Mouse (Mus musculus) lung, embryonic 16.5 days (tissue): Measurements from ENCODE around the gene Cdkn3. TPM values are rescaled to one million over a fixed set of nuclear protein-coding genes. Genes with fewer than 3 reads are reported as not detected.

Experiments used
- ATAC-seq: fragments of 200-750 bp; cut with Nextera tagmentation; 2 replicates; pipeline ENCODE4 v1.8.0; 2017; ENCODE audit warnings: low read depth, mild to moderate bottlenecking, moderate library complexity
- H3K27ac ChIP-seq: fragments of 300-500 bp; sonication (generic); 2 replicates; pipeline ENCODE4 v1.5.1; 2014; ENCODE audit warnings: mild to moderate bottlenecking, control low read depth, low read length
- H3K27me3 ChIP-seq: fragments of 300-500 bp; sonication (generic); 2 replicates; pipeline ENCODE4 v1.6.1; 2014; ENCODE audit warnings: low read depth, low read length, mixed read lengths; ENCODE audit not compliant: control insufficient read depth, insufficient read depth
- H3K36me3 ChIP-seq: fragments of 300-500 bp; sonication (generic); 2 replicates; pipeline ENCODE4 v1.6.1; 2014; ENCODE audit warnings: low read length; ENCODE audit not compliant: control insufficient read depth, insufficient read depth
- H3K4me1 ChIP-seq: fragments of 300-500 bp; sonication (generic); replicated peaks from 2 replicates; pipeline ENCODE4 v1.6.1; 2014; ENCODE audit warnings: low read length, mixed read lengths; ENCODE audit not compliant: control insufficient read depth, insufficient read depth
- H3K4me2 ChIP-seq: fragments of 300-500 bp; sonication (generic); 2 replicates; pipeline ENCODE4 v1.6.1; 2014; ENCODE audit warnings: low read depth, low read length, control low read depth
- H3K4me3 ChIP-seq: fragments of 300-500 bp; sonication (generic); 2 replicates; pipeline ENCODE4 v1.5.1; 2014; ENCODE audit warnings: mild to moderate bottlenecking, low read length, control low read depth
- H3K9ac ChIP-seq: fragments of 300-500 bp; sonication (generic); 2 replicates; pipeline ENCODE4 v1.6.1; 2014; ENCODE audit warnings: low read length, control low read depth
- H3K9me3 ChIP-seq: fragments of 300-500 bp; sonication (generic); 2 replicates; pipeline ENCODE4 v1.6.1; 2016; ENCODE audit warnings: low read length; ENCODE audit not compliant: control insufficient read depth
- WGBS: fragments of 180-500 bp; shearing (Covaris S2); extraction: QIAGEN DNeasy Blood & Tissue Kit; methylation state at CpG from one replicate; pipeline ENCODE4 v1.1.7; 2014; 5-methylcytosine and 5-hydroxymethylcytosine counted together
- polyA plus RNA-seq: library from polyadenylated mRNA; unstranded; fragments of >200 nt; fragmentation: Nextera tagmentation; extraction: Ambion mirVana; gene quantifications from 2 replicates; pipeline ENCODE4 v1.2.1, GENCODE M21; 2015

Cdkn3 gene
- polyA plus RNA-seq, 1 experiment from 2014 or later: 73.6 TPM

GRCm38 (mm10) chr14:46790303-46790702 lies 30.0 kb downstream of the Cdkn3 start:
- Histone ChIP-seq H3K4me3 (no peak overlapping the region), H3K4me1 (peaks cover 13% of the 10 kb centered on the region; the same call in 1 of the 2 replicates), H3K4me2 (no peak overlapping the region), H3K9me3 (no peaks in the 10 kb centered on the region), H3K27ac (no peak overlapping the region), H3K27me3 (no peaks in the 10 kb centered on the region), H3K36me3 (no peaks in the 10 kb centered on the region), H3K9ac (no peak overlapping the region)
- 61% methylated on average over 4 of the region's 4 CpGs for WGBS
- no peak for ATAC-seq

- Histone ChIP-seq H3K27me3 (no peaks in the 10 kb centered on the region), H3K4me2 (no peak overlapping the region), H3K4me1 (peaks cover 13% of the 10 kb centered on the region; the same call in 1 of the 2 replicates), H3K27ac (no peak overlapping the region), H3K9ac (no peak overlapping the region), H3K4me3 (no peak overlapping the region), H3K36me3 (no peaks in the 10 kb centered on the region), H3K9me3 (no peaks in the 10 kb centered on the region)
- ATAC-seq: no peak
- WGBS: 88% methylated on average over 6 of the region's 6 CpGs
These were observed 30.4 kb downstream of the Cdkn3 start for GRCm38 (mm10) chr14:46790723-46791122.

GRCm38 (mm10) chr14:46794157-46794556 lies 33.8 kb downstream of the Cdkn3 start:
- H3K4me2 ChIP-seq: no peak overlapping the region
- 78% methylated on average over 5 of the region's 5 CpGs for WGBS
- no peak overlapping the region for H3K27ac ChIP-seq
- H3K4me1 ChIP-seq: no peaks in the 10 kb centered on the region
- ATAC-seq: no peak
- H3K27me3 ChIP-seq: no peaks in the 10 kb centered on the region
- H3K4me3 ChIP-seq: no peak overlapping the region
- H3K36me3 ChIP-seq: no peaks in the 10 kb centered on the region
- H3K9me3 ChIP-seq: no peaks in the 10 kb centered on the region
- no peak overlapping the region for H3K9ac ChIP-seq

GRCm38 (mm10) chr14:46800684-46801345 lies 40.5 kb downstream of the Cdkn3 start:
- Histone ChIP-seq H3K4me1 (no peaks in the 10 kb centered on the region; the same call in 1 of the 2 replicates), H3K27me3 (no peaks in the 10 kb centered on the region), H3K27ac (no peak overlapping the region), H3K4me2 (no peak overlapping the region), H3K36me3 (peaks cover 2% of the 10 kb centered on the region; the same call in 1 of the 2 replicates), H3K9ac (no peak overlapping the region), H3K9me3 (no peaks in the 10 kb centered on the region), H3K4me3 (no peak overlapping the region)
- WGBS: 74% methylated on average over 3 of the region's 3 CpGs
- ATAC-seq: no peak

GRCm38 (mm10) chr14:46803259-46803658 lies 42.9 kb downstream of the Cdkn3 start:
- 72% methylated on average over 4 of the region's 4 CpGs for WGBS
- no peak overlapping the region for H3K9ac ChIP-seq
- no peak for ATAC-seq
- peaks cover 2% of the 10 kb centered on the region; the same call in 1 of the 2 replicates for H3K36me3 ChIP-seq
- no peak overlapping the region for H3K4me3 ChIP-seq
- H3K4me1 ChIP-seq: no peaks in the 10 kb centered on the region; the same call in 1 of the 2 replicates
- H3K4me2 ChIP-seq: no peak overlapping the region
- H3K27me3 ChIP-seq: no peaks in the 10 kb centered on the region
- H3K9me3 ChIP-seq: no peaks in the 10 kb centered on the region
- H3K27ac ChIP-seq: no peak overlapping the region

- no peak overlapping the region for H3K9ac ChIP-seq
- ATAC-seq: peak; percentile 26; the same call in 1 of the 2 replicates
- H3K27me3 ChIP-seq: no peaks in the 10 kb centered on the region
- no peak overlapping the region for H3K4me3 ChIP-seq
- no peak overlapping the region for H3K27ac ChIP-seq
- H3K4me2 ChIP-seq: no peak overlapping the region
- H3K36me3 ChIP-seq: peaks cover 3% of the 10 kb centered on the region; the same call in 1 of the 2 replicates
- no peaks in the 10 kb centered on the region for H3K9me3 ChIP-seq
- 81% methylated on average over 1 of the region's 1 CpGs for WGBS
- no peaks in the 10 kb centered on the region; the same call in 1 of the 2 replicates for H3K4me1 ChIP-seq
These were observed 43.5 kb downstream of the Cdkn3 start for GRCm38 (mm10) chr14:46803791-46804190.

- WGBS: 75% methylated on average over 5 of the region's 5 CpGs
- Histone ChIP-seq H3K4me2 (no peak overlapping the region), H3K27me3 (no peaks in the 10 kb centered on the region), H3K9ac (no peak overlapping the region), H3K36me3 (peaks cover 9% of the 10 kb centered on the region), H3K27ac (no peak overlapping the region), H3K9me3 (no peaks in the 10 kb centered on the region), H3K4me3 (no peak overlapping the region), H3K4me1 (no peaks in the 10 kb centered on the region; the same call in 1 of the 2 replicates)
- no peak for ATAC-seq
These were observed 45.8 kb downstream of the Cdkn3 start for GRCm38 (mm10) chr14:46806186-46806585.

GRCm38 (mm10) chr14:46807927-46808326 lies 47.6 kb downstream of the Cdkn3 start:
- Histone ChIP-seq H3K4me3 (no peak overlapping the region), H3K36me3 (peaks cover 12% of the 10 kb centered on the region), H3K27ac (no peak overlapping the region), H3K27me3 (no peaks in the 10 kb centered on the region), H3K4me1 (no peaks in the 10 kb centered on the region; the same call in 1 of the 2 replicates), H3K4me2 (no peak overlapping the region), H3K9ac (no peak overlapping the region), H3K9me3 (no peaks in the 10 kb centered on the region)
- WGBS: 75% methylated on average over 3 of the region's 3 CpGs
- no peak for ATAC-seq

GRCm38 (mm10) chr14:46815640-46816039 lies 55.3 kb downstream of the Cdkn3 start:
- Histone ChIP-seq H3K9me3 (no peaks in the 10 kb centered on the region), H3K4me2 (no peak overlapping the region), H3K9ac (no peak overlapping the region), H3K36me3 (peaks cover 29% of the 10 kb centered on the region), H3K27ac (no peak overlapping the region), H3K27me3 (no peaks in the 10 kb centered on the region), H3K4me1 (peaks cover 4% of the 10 kb centered on the region), H3K4me3 (no peak overlapping the region)
- ATAC-seq: no peak
- 81% methylated on average over 6 of the region's 6 CpGs for WGBS
